Mouse (Mus musculus) myocyte (in vitro differentiated cells): ENCODE data around the gene Rnf6.

Experiments
- TCF12 ChIP-seq: IDR thresholded peaks from one replicate; pipeline ENCODE4 v1.6.1; 2011; ENCODE audit warnings: mild to moderate bottlenecking, control low read depth; ENCODE audit not compliant: poor library complexity, insufficient read depth, severe bottlenecking
- USF1 ChIP-seq: IDR thresholded peaks from one replicate; pipeline ENCODE4 v1.6.1; 2011; ENCODE audit warnings: low read depth, mild to moderate bottlenecking, control low read depth, moderate library complexity

GRCm38 (mm10) chr5:146220501-146220878, 865 bp downstream of the Rnf6 start:
- TF ChIP-seq TCF12 (no peak), USF1 (no peak)
